Mouse (Mus musculus): ENCODE measurements at regions not wholly inside any gene's neighbourhood (a gene's known extent, or its start where the extent isn't known, plus 50 kb on each side); places are given as distances from the start of the nearest gene placed in this dataset.

DNA sequence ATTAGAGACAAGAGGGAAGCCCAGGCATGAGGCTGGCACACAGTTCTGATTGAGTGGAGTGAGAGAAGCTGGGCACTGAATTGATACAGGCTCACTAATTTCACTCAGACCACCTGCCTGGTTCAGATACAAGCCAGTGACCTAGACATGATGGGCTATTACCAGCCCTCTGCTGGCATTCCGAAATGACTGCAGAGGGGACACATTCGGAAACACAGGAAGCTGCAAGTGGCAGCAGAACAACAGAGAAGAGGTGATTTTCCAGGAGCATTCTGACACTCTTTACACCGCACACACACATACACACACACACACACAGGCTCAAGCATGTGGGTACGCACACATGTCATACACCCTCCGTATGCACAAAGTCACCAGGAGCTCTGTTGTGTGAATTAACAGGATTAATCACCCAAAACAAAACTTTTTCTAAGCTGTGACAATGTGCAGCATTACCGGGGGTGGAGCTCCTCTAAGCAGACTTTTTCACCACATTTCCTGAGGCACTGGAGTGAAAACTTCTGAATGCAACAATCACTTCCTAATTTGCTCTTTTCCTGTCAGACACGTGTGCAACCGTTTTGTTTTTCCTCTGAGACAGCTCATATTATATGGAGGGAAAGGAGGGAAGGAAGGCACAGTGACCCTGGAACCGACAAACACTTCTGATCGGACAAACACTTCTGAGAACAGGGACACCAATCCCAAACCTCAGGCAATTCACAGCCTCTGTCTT lies 263.6 kb downstream of the Adgrl2 start:
- TF ChIP-seq CTCF (IDR thresholded peaks at IDR 0.05; ENCODE audit: control insufficient read depth, insufficient read depth, insufficient replicate concordance, low read depth, low read length) (no peak), POLR2A (IDR thresholded peaks at IDR 0.05; ENCODE audit: control insufficient read depth, low read depth, low read length) (no peak)

Measured in testis, adult 2 months (tissue).